Mouse (Mus musculus): ENCODE data around the gene Ppt2. TPM values are rescaled to one million over a fixed set of nuclear protein-coding genes. Genes with fewer than 3 reads are reported as not detected.

The Ppt2 gene
- polyA plus RNA-seq, 1 experiment from 2014 or later = 24.9 TPM

DNA sequence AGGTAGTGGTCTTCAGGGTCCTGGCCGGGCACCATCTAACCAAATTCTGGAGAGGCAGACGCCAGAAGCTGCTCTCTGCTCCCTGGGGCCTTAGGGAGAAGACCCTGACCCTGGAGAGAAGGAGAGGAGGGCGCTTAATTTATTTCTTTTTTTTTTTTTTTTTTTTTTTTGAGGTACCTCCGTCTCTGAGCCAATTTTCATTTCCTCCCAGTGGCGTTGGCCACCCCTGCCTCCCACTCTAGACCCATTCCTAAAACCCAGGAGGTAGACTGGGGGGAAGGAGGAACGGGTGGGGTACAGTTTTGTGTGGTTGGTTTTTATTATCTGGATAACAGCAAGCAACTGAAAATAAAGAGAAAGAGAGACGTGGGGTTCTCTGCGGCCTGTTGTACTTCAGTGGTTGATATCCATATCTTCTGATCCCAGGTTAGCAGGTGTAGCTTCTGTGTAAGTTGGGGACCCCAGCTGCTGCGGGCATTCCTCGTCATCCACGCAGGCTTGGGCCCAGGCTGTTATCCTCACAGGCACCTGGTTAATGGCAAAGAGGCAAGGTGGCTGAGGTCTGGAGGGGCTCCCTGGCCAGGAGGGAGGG, 15.2 kb downstream of the Ppt2 start:
- ATAC-seq (no peak), DNase-seq (ENCODE audit: low spot score) (no peak)
- TF ChIP-seq EP300 (IDR thresholded peaks at IDR 0.05) (no peak), CTCF (IDR thresholded peaks at IDR 0.05) (no peak)
- Histone ChIP-seq H3K36me3 (ENCODE audit: insufficient read depth, low read length) (peaks cover 26% of the 10 kb centered on the region), H3K4me1 (ENCODE audit: insufficient read depth, low read depth, low read length) (0 out of 2 replicates have a peak, but pooled peaks cover 5% of the 10 kb centered on the region), H3K27me3 (replicated peaks; ENCODE audit: insufficient read depth, low read length) (no peaks in the 10 kb centered on the region), H3K9ac (replicated peaks; ENCODE audit: low read depth) (no peak overlapping the region), H3K27ac (ENCODE audit: low read length) (no peak overlapping the region), H3K9me3 (ENCODE audit: low read length) (no peaks in the 10 kb centered on the region), H3K4me2 (replicated peaks; ENCODE audit: low read depth, low read length) (no peak overlapping the region), H3K4me3 (ENCODE audit: low read depth, low read length) (no peak overlapping the region)
- WGBS = 75% methylated on average over 11 of the region's 11 CpGs

DNA sequence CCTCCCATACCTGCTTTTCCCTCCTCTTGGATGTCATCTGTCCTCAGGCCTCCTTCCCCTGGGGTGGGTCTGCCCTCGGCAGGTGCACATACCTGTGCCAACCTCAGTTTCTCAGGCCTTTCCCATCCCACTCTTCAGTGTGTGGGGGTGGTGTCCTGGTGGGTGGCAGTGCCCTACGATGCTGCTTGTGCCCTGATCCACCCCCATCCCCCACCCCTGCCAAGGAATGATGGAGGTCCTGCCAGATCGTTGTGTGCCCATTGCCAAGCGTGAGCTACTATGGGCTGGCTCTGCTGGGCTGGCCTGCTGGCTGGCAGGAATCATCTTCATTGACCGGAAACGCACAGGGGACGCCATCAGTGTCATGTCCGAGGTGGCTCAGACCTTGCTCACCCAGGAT, 17.3 kb downstream of the Ppt2 start:
- WGBS = 87% methylated on average over 8 of the region's 8 CpGs
- H3K9ac ChIP-seq (replicated peaks; ENCODE audit: low read depth) = no peak overlapping the region
- no peak for DNase-seq (ENCODE audit: low spot score)
- ATAC-seq = no peak
- no peak overlapping the region for H3K4me3 ChIP-seq (ENCODE audit: low read depth, low read length)
- no peak for TF ChIP-seq CTCF (IDR thresholded peaks at IDR 0.05)
- no peak for TF ChIP-seq EP300 (IDR thresholded peaks at IDR 0.05)
- H3K36me3 ChIP-seq (ENCODE audit: insufficient read depth, low read length) = peaks cover 19% of the 10 kb centered on the region
- no peak overlapping the region for H3K27ac ChIP-seq (ENCODE audit: low read length)
- no peaks in the 10 kb centered on the region for H3K27me3 ChIP-seq (replicated peaks; ENCODE audit: insufficient read depth, low read length)
- H3K9me3 ChIP-seq (ENCODE audit: low read length) = no peaks in the 10 kb centered on the region
- H3K4me2 ChIP-seq (replicated peaks; ENCODE audit: low read depth, low read length) = no peak overlapping the region
- 0 out of 2 replicates have a peak, but pooled peaks cover 5% of the 10 kb centered on the region for H3K4me1 ChIP-seq (ENCODE audit: insufficient read depth, low read depth, low read length)

DNA sequence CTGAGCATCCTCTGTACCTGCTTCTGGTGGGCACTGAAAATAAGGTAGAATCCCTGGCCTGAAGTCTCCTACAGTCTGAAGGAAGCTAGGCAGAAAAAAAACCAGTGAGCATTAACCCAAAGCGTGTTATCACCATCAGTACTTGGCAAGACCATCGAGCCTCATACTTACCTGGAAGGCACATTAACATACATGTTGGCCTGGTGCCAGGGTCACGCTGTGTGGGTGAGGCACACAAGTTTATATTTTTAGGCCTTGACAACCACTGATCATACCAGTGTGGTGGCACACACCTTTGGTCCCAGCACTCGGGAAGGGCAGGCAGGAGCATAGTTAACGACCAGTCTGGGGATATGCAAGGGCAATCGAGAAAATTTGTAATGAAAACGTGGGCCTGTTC, 20.3 kb downstream of the Ppt2 start:
- TF ChIP-seq CTCF (IDR thresholded peaks at IDR 0.05) (no peak), EP300 (IDR thresholded peaks at IDR 0.05) (no peak)
- no peak overlapping the region for H3K4me2 ChIP-seq (replicated peaks; ENCODE audit: low read depth, low read length)
- no peak overlapping the region for H3K27ac ChIP-seq (ENCODE audit: low read length)
- no peaks in the 10 kb centered on the region for H3K9me3 ChIP-seq (ENCODE audit: low read length)
- ATAC-seq (no peak), DNase-seq (ENCODE audit: low spot score) (no peak)
- no peaks in the 10 kb centered on the region for H3K27me3 ChIP-seq (replicated peaks; ENCODE audit: insufficient read depth, low read length)
- H3K36me3 ChIP-seq (ENCODE audit: insufficient read depth, low read length) = peaks cover 11% of the 10 kb centered on the region
- no peak overlapping the region for H3K4me3 ChIP-seq (ENCODE audit: low read depth, low read length)
- no peak overlapping the region for H3K9ac ChIP-seq (replicated peaks; ENCODE audit: low read depth)
- 66% methylated on average over 7 of the region's 7 CpGs for WGBS
- H3K4me1 ChIP-seq (ENCODE audit: insufficient read depth, low read depth, low read length) = peaks cover 12% of the 10 kb centered on the region

DNA sequence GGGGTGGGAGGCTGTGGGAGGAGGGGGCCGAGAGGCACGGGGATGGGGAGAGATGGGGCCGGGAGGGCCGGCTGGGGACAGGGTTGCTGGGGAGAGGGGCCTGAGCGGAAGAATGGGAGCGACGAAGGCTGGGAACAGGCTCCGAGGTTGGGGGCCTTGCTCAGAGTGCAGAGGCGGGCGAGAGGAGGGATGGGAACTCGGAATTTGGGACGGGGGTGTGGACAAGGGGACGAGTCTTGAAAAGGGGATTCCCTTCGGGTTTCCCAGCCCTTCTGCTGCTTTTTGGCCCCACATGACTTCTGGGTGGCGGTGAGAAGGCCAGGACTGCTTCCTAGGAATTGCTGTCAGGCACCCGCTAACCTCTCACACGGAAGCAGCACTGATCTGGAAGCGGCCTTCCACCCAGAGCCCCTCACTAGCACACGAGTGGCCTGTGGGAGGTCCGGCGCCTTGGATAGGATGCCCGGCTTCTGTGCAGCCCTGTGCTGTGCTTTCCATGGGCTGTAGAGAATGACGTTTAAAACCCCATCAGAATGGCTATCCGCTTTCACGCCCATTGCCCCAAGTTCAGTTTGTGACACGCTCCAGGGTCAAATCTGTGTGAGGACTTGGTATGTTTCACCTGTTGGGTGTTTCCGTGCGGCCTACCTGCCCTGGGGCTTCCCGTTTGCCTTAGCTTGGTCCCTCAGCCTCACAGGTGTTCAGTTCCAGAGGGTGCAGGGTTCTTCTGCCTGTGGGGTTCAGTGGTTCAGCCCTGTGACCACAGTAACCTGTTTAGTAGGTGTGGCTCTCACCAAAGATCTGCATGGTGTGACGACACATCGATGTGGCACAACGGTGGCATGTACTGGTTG, 21.9 kb downstream of the Ppt2 start:
- peak overlapping the region; percentile 81 for H3K4me3 ChIP-seq (ENCODE audit: low read depth, low read length)
- ATAC-seq (no peak), DNase-seq (ENCODE audit: low spot score) (peak; percentile 46)
- peak overlapping the region; percentile 96 for H3K27ac ChIP-seq (ENCODE audit: low read length)
- H3K27me3 ChIP-seq (replicated peaks; ENCODE audit: insufficient read depth, low read length) = no peaks in the 10 kb centered on the region
- peak overlapping the region; percentile 74 for H3K9ac ChIP-seq (replicated peaks; ENCODE audit: low read depth)
- H3K9me3 ChIP-seq (ENCODE audit: low read length) = no peaks in the 10 kb centered on the region
- 10% methylated on average over 29 of the region's 32 CpGs for WGBS
- TF ChIP-seq CTCF (IDR thresholded peaks at IDR 0.05) (no peak), EP300 (IDR thresholded peaks at IDR 0.05) (no peak)
- H3K4me1 ChIP-seq (ENCODE audit: insufficient read depth, low read depth, low read length) = peaks cover 21% of the 10 kb centered on the region
- H3K4me2 ChIP-seq (replicated peaks; ENCODE audit: low read depth, low read length) = peak overlapping the region; percentile 96
- H3K36me3 ChIP-seq (ENCODE audit: insufficient read depth, low read length) = peaks cover 3% of the 10 kb centered on the region; the same call in 1 of the 2 replicates

DNA sequence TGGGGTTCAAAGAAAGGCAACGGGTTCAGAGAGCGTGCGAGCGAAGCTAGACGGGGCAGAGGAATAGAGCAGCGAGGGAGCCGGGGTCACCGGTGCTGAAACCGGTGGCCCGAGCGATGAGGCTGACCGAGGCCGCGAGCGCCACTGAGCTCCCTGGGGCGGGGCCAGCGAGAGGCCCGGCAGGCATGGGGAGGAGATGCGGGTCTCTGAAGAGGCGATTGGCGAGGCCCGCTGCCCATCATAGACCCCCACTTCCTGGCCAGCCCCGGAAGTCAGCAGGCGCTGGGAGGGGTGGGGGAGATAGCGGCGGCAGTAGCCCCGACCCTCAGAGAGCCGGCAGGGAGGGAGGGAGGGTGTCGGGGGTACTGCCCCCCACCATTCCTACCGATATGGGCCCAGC, 22.7 kb downstream of the Ppt2 start:
- peaks cover 21% of the 10 kb centered on the region for H3K4me1 ChIP-seq (ENCODE audit: insufficient read depth, low read depth, low read length)
- peak overlapping the region; percentile 96 for H3K27ac ChIP-seq (ENCODE audit: low read length)
- DNase-seq (ENCODE audit: low spot score) (peak; percentile 97), ATAC-seq (peak; percentile 33)
- peak overlapping the region; percentile 74 for H3K9ac ChIP-seq (replicated peaks; ENCODE audit: low read depth)
- TF ChIP-seq CTCF (IDR thresholded peaks at IDR 0.05) (no peak), EP300 (IDR thresholded peaks at IDR 0.05) (no peak)
- H3K4me2 ChIP-seq (replicated peaks; ENCODE audit: low read depth, low read length) = peak overlapping the region; percentile 96
- 3% methylated on average over 20 of the region's 30 CpGs for WGBS
- no peaks in the 10 kb centered on the region for H3K36me3 ChIP-seq (ENCODE audit: insufficient read depth, low read length)
- H3K4me3 ChIP-seq (ENCODE audit: low read depth, low read length) = peak overlapping the region; percentile 81
- H3K27me3 ChIP-seq (replicated peaks; ENCODE audit: insufficient read depth, low read length) = no peaks in the 10 kb centered on the region
- no peaks in the 10 kb centered on the region for H3K9me3 ChIP-seq (ENCODE audit: low read length)

DNA sequence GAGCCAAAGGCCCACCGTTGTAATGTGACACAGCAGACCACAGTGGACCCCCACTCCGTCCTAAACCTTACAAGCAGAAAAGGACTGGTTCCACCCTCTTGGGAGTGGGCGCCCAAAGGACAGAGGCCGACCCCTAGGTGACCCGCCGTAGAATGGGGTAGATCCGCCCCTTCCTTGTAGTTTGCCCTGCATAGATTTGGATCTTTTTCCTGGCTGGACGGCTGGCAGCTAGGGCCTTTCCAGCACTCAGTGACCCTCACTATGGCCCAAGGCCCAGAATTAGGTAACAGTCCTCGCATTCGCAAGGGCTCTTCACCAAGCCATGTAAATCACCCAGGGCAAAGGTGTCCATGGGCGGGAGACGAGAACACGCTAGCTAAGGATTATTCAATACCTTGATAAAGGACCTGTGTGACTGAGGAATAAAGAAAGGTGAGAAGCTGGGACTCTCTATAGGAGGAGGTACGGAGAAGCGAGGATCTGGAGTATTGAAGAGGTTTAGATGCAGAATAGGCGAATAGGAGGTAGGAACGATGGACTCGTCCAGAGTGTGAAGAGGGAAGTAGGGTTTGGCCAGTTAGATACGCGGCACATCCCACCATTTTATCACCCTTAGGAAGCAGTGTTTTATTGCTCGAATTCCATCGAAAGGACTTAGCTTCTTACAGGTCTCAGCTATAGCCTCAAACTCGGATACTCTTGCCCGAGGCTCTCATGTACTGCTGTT, 23.6 kb downstream of the Ppt2 start:
- H3K4me2 ChIP-seq (replicated peaks; ENCODE audit: low read depth, low read length) = peak overlapping the region; percentile 96
- H3K4me1 ChIP-seq (ENCODE audit: insufficient read depth, low read depth, low read length) = peaks cover 21% of the 10 kb centered on the region
- peak overlapping the region; percentile 81 for H3K4me3 ChIP-seq (ENCODE audit: low read depth, low read length)
- no peaks in the 10 kb centered on the region for H3K27me3 ChIP-seq (replicated peaks; ENCODE audit: insufficient read depth, low read length)
- peak overlapping the region; percentile 36 for H3K9ac ChIP-seq (replicated peaks; ENCODE audit: low read depth)
- WGBS = 13% methylated on average over 24 of the region's 24 CpGs
- ATAC-seq (peak; percentile 1; the same call in 1 of the 2 replicates), DNase-seq (ENCODE audit: low spot score) (peak; percentile 89)
- TF ChIP-seq CTCF (IDR thresholded peaks at IDR 0.05) (no peak), EP300 (IDR thresholded peaks at IDR 0.05) (0 out of 2 replicates have a peak, but pooled peaks have one; percentile 1)
- no peaks in the 10 kb centered on the region for H3K9me3 ChIP-seq (ENCODE audit: low read length)
- peak overlapping the region; percentile 96 for H3K27ac ChIP-seq (ENCODE audit: low read length)
- no peaks in the 10 kb centered on the region for H3K36me3 ChIP-seq (ENCODE audit: insufficient read depth, low read length)
